Mouse (Mus musculus) cerebellum, adult 11-12 months (tissue): Measurements from ENCODE around the gene Ppp1r12a.

ENCODE experiments used
- DNase-seq: peaks from one replicate; pipeline ENCODE4 v3.0.0; 2022

The Ppp1r12a gene

GRCm38 (mm10) chr10:108162297-108163020, 466 bp downstream of the Ppp1r12a start:
- peak; percentile 70 for DNase-seq

- DNase-seq = peak; percentile 23
Observed at GRCm38 (mm10) chr10:108163021-108163410, 1.0 kb downstream of the Ppp1r12a start.

GRCm38 (mm10) chr10:108163451-108163850, 1.5 kb downstream of the Ppp1r12a start:
- DNase-seq = no peak

- no peak for DNase-seq
Observed at GRCm38 (mm10) chr10:108167823-108168222, 5.8 kb downstream of the Ppp1r12a start.

- no peak for DNase-seq
Observed at GRCm38 (mm10) chr10:108170818-108171217, 8.8 kb downstream of the Ppp1r12a start.

GRCm38 (mm10) chr10:108171637-108172036, 9.6 kb downstream of the Ppp1r12a start:
- DNase-seq = no peak

GRCm38 (mm10) chr10:108172817-108173563, 11.0 kb downstream of the Ppp1r12a start:
- no peak for DNase-seq

GRCm38 (mm10) chr10:108174107-108174506, 12.1 kb downstream of the Ppp1r12a start:
- no peak for DNase-seq

GRCm38 (mm10) chr10:108175885-108176284, 13.9 kb downstream of the Ppp1r12a start:
- no peak for DNase-seq

GRCm38 (mm10) chr10:108178285-108178848, 16.4 kb downstream of the Ppp1r12a start:
- DNase-seq = no peak

GRCm38 (mm10) chr10:108179404-108179803, 17.4 kb downstream of the Ppp1r12a start:
- DNase-seq = no peak

GRCm38 (mm10) chr10:108180313-108180712, 18.3 kb downstream of the Ppp1r12a start:
- no peak for DNase-seq

GRCm38 (mm10) chr10:108181893-108182292, 19.9 kb downstream of the Ppp1r12a start:
- no peak for DNase-seq

- DNase-seq = no peak
Observed at GRCm38 (mm10) chr10:108182386-108182785, 20.4 kb downstream of the Ppp1r12a start.

- DNase-seq = no peak
Observed at GRCm38 (mm10) chr10:108184763-108185162, 22.8 kb downstream of the Ppp1r12a start.

- DNase-seq = no peak
Observed at GRCm38 (mm10) chr10:108185265-108185664, 23.3 kb downstream of the Ppp1r12a start.

GRCm38 (mm10) chr10:108189303-108189702, 27.3 kb downstream of the Ppp1r12a start:
- no peak for DNase-seq

GRCm38 (mm10) chr10:108189986-108190385, 28.0 kb downstream of the Ppp1r12a start:
- DNase-seq = no peak

GRCm38 (mm10) chr10:108190626-108191025, 28.6 kb downstream of the Ppp1r12a start:
- no peak for DNase-seq

- no peak for DNase-seq
Observed at GRCm38 (mm10) chr10:108191381-108191787, 29.4 kb downstream of the Ppp1r12a start.

- DNase-seq = no peak
Observed at GRCm38 (mm10) chr10:108192306-108192705, 30.3 kb downstream of the Ppp1r12a start.

GRCm38 (mm10) chr10:108196124-108196523, 34.1 kb downstream of the Ppp1r12a start:
- no peak for DNase-seq

- no peak for DNase-seq
Observed at GRCm38 (mm10) chr10:108197498-108197897, 35.5 kb downstream of the Ppp1r12a start.

GRCm38 (mm10) chr10:108198945-108199344, 37.0 kb downstream of the Ppp1r12a start:
- DNase-seq = no peak
